In the genomic region with DNA sequence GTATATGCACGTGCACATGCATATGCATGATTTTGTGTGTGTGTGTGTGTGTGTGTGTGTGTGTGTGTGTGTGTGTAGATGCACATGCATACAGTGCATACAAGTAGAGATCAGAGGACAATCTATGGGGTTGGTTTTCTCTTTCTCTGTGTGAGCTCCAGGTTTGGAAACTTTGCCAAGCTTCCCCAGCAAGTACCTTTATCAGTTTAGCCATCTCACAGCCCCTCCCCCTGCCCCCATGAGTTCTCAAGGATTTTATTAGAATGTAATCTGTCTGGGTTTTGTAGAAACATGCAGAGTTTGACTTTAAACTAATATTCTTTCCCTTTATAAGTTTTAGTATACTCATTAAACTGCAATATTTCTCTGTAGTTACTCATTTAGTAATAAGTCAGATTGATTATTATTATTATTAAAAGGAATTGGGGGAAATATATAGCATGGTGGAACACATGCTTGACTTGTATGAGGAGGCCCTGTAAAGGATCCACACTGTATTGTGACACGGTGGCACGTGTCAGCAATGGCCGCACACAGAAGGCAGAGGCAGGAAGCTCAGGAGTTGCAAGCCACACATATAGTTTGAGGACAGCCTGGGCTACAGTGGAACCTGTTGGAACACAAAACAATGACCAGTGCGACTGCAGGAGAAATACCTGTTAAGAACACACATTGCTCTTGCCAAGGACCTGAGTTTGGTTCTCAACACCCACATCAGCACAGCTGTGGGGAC, we compare ENCODE assay signal across 12 mouse cellular contexts. TPM values are rescaled to one million over a fixed set of nuclear protein-coding genes. Genes with fewer than 3 reads are reported as not detected.
DNase-seq lines count a peak whose midpoint lies in the region; ATAC-seq and TF ChIP-seq lines count a peak whose summit lies in the region.
"Had no signal": no experiment of that assay in that cellular context is flagged by ENCODE, and none has a peak within 500 bp of the region (broad histone marks: within the 10 kb centered on the region; RNA-seq: fewer than 3 reads in every experiment).

No protein-coding gene starts in this region.

- H3K9ac ChIP-seq in embryonic facial prominence, embryonic 13.5 days: no peak overlapping the region
- H3K9ac ChIP-seq in midbrain, embryonic 16.5 days (ENCODE audit: low read depth, low read length): no peak overlapping the region
- H3K9ac ChIP-seq in midbrain, embryonic 13.5 days (replicated peaks): no peak overlapping the region
- H3K9ac ChIP-seq in stomach, embryonic 15.5 days: no peak overlapping the region

- no peak for TF ChIP-seq CTCF in layer of hippocampus, adult 2 months (conservative IDR thresholded peaks at IDR 0.05)

- H3K36me3 ChIP-seq in embryonic facial prominence, embryonic 13.5 days: peaks cover 35% of the 10 kb centered on the region
- H3K36me3 ChIP-seq in embryonic facial prominence, embryonic 10.5 days (replicated peaks): peaks cover 39% of the 10 kb centered on the region
- peaks cover 18% of the 10 kb centered on the region for H3K36me3 ChIP-seq in midbrain, embryonic 16.5 days (ENCODE audit: control insufficient read depth, insufficient read depth, low read length)
- peaks cover 41% of the 10 kb centered on the region for H3K36me3 ChIP-seq in midbrain, embryonic 13.5 days
- H3K36me3 ChIP-seq in stomach, embryonic 15.5 days: peaks cover 20% of the 10 kb centered on the region

- H3K9me3 ChIP-seq in embryonic facial prominence, embryonic 13.5 days: peaks cover 7% of the 10 kb centered on the region; the same call in 1 of the 2 replicates
- H3K9me3 ChIP-seq in embryonic facial prominence, embryonic 10.5 days: peaks cover 5% of the 10 kb centered on the region; the same call in 1 of the 2 replicates
- no peaks in the 10 kb centered on the region; the same call in 1 of the 2 replicates for H3K9me3 ChIP-seq in midbrain, embryonic 16.5 days (replicated peaks; ENCODE audit: control insufficient read depth, low read length, poor library complexity, severe bottlenecking)
- peaks cover 6% of the 10 kb centered on the region; the same call in 1 of the 2 replicates for H3K9me3 ChIP-seq in midbrain, embryonic 13.5 days
- H3K9me3 ChIP-seq in stomach, embryonic 15.5 days: no peaks in the 10 kb centered on the region

- H3K27me3 ChIP-seq in embryonic facial prominence, embryonic 13.5 days: no peaks in the 10 kb centered on the region
- H3K27me3 ChIP-seq in embryonic facial prominence, embryonic 10.5 days (replicated peaks; ENCODE audit: low read depth, poor library complexity, severe bottlenecking): no peaks in the 10 kb centered on the region
- H3K27me3 ChIP-seq in midbrain, embryonic 16.5 days (ENCODE audit: control insufficient read depth, insufficient read depth, low read depth, low read length): no peaks in the 10 kb centered on the region
- H3K27me3 ChIP-seq in midbrain, embryonic 13.5 days: no peaks in the 10 kb centered on the region
- no peaks in the 10 kb centered on the region for H3K27me3 ChIP-seq in stomach, embryonic 15.5 days (replicated peaks)

- no peak overlapping the region for H3K4me3 ChIP-seq in embryonic facial prominence, embryonic 13.5 days
- H3K4me3 ChIP-seq in embryonic facial prominence, embryonic 10.5 days: no peak overlapping the region
- no peak overlapping the region for H3K4me3 ChIP-seq in layer of hippocampus, adult 2 months
- H3K4me3 ChIP-seq in midbrain, embryonic 16.5 days (ENCODE audit: low read depth, low read length): no peak overlapping the region
- H3K4me3 ChIP-seq in midbrain, embryonic 13.5 days (replicated peaks): no peak overlapping the region
- H3K4me3 ChIP-seq in stomach, embryonic 15.5 days (replicated peaks): no peak overlapping the region

- no peak overlapping the region for H3K4me2 ChIP-seq in embryonic facial prominence, embryonic 13.5 days
- no peak overlapping the region for H3K4me2 ChIP-seq in midbrain, embryonic 16.5 days (ENCODE audit: low read length)
- no peak overlapping the region for H3K4me2 ChIP-seq in midbrain, embryonic 13.5 days (replicated peaks)
- H3K4me2 ChIP-seq in stomach, embryonic 15.5 days: no peak overlapping the region

- H3K27ac ChIP-seq in embryonic facial prominence, embryonic 13.5 days: peak overlapping the region; percentile 79
- H3K27ac ChIP-seq in embryonic facial prominence, embryonic 10.5 days (replicated peaks): no peak overlapping the region
- peak overlapping the region; percentile 74; the same call in 1 of the 2 replicates for H3K27ac ChIP-seq in layer of hippocampus, adult 2 months
- no peak overlapping the region; the same call in 1 of the 2 replicates for H3K27ac ChIP-seq in midbrain, embryonic 16.5 days (ENCODE audit: low read length)
- H3K27ac ChIP-seq in midbrain, embryonic 13.5 days: no peak overlapping the region; the same call in 1 of the 2 replicates
- H3K27ac ChIP-seq in stomach, embryonic 15.5 days: peak overlapping the region; percentile 74

- WGBS in embryonic facial prominence, embryonic 13.5 days: 89% methylated on average over 5 of the region's 5 CpGs
- 92% methylated on average over 5 of the region's 5 CpGs for WGBS in embryonic facial prominence, embryonic 10.5 days
- WGBS in midbrain, embryonic 16.5 days: 92% methylated on average over 5 of the region's 5 CpGs
- 93% methylated on average over 5 of the region's 5 CpGs for WGBS in midbrain, embryonic 13.5 days
- 76% methylated on average over 5 of the region's 5 CpGs for WGBS in stomach, embryonic 15.5 days

- H3K4me1 ChIP-seq in embryonic facial prominence, embryonic 13.5 days: peaks cover 22% of the 10 kb centered on the region
- peaks cover 5% of the 10 kb centered on the region; the same call in 1 of the 2 replicates for H3K4me1 ChIP-seq in embryonic facial prominence, embryonic 10.5 days
- peaks cover 2% of the 10 kb centered on the region; the same call in 1 of the 2 replicates for H3K4me1 ChIP-seq in midbrain, embryonic 16.5 days (ENCODE audit: control insufficient read depth, insufficient read depth, low read length)
- H3K4me1 ChIP-seq in midbrain, embryonic 13.5 days (replicated peaks): peaks cover 11% of the 10 kb centered on the region
- H3K4me1 ChIP-seq in stomach, embryonic 15.5 days: peaks cover 16% of the 10 kb centered on the region

- ATAC-seq in embryonic facial prominence, embryonic 13.5 days (ENCODE audit: insufficient number of reproducible peaks, insufficient read depth, low FRiP score, low TSS enrichment, low read depth): no peak
- ATAC-seq in midbrain, embryonic 16.5 days: peak; percentile 34; the same call in 1 of the 2 replicates
- no peak for ATAC-seq in midbrain, embryonic 13.5 days
- no peak for ATAC-seq in stomach, embryonic 15.5 days (ENCODE audit: insufficient read depth, low FRiP score, low read depth)

- DNase-seq in embryonic facial prominence, embryonic 10.5 days (ENCODE audit: low spot score): no peak
- no peak for DNase-seq in layer of hippocampus, adult 2 months (ENCODE audit: low spot score in 2 of 2)
- DNase-seq in layer of hippocampus, postnatal 14 days (ENCODE audit: low spot score in 2 of 2): no peak
- no peak for DNase-seq in adrenal gland, postnatal 4 days (ENCODE audit: low spot score in 2 of 2)
- DNase-seq: cerebellum, adult 11 months; gastrocnemius, postnatal 25 days; kidney, postnatal 36 days; thymus, postnatal 14 days had no signal

RNA-seq across cellular contexts. Expression of gene Calm1, which starts 12.4 kb away (rescaled TPM):
- 1,351 and 1,423 TPM in 2 replicates for polyA plus RNA-seq in embryonic facial prominence, embryonic 13.5 days (2015; fragmentation: Nextera tagmentation; extraction: Ambion mirVana)
- polyA plus RNA-seq in embryonic facial prominence, embryonic 10.5 days (2016; fragmentation: Nextera tagmentation; extraction: Ambion mirVana): 1,151 and 1,166 TPM in 2 replicates
- total RNA-seq in layer of hippocampus, adult 2 months (2021): 1,000 to 10,000 TPM; 2,009 to 2,049 TPM
- total RNA-seq in layer of hippocampus, postnatal 14 days (2021): 1,000 to 10,000 TPM; 1,788 to 1,825 TPM
- 2,757 and 3,016 TPM in 2 replicates for polyA plus RNA-seq in midbrain, embryonic 16.5 days (2015; fragmentation: Nextera tagmentation; extraction: Ambion mirVana)
- 2,058 and 2,203 TPM in 2 replicates for polyA plus RNA-seq in midbrain, embryonic 13.5 days (2015; fragmentation: Nextera tagmentation; extraction: Ambion mirVana)
- polyA plus RNA-seq in stomach, embryonic 15.5 days (2015; fragmentation: Nextera tagmentation; extraction: Ambion mirVana): 1,764 and 1,796 TPM in 2 replicates
- total RNA-seq in adrenal gland, postnatal 4 days (2021): 100 to 1,000 TPM; 373 to 429 TPM

RNA-seq across cellular contexts. Expression of gene Nrde2, which starts 52.2 kb away (rescaled TPM):
- 14.9 and 15.2 TPM in 2 replicates for polyA plus RNA-seq in embryonic facial prominence, embryonic 13.5 days (2015; fragmentation: Nextera tagmentation; extraction: Ambion mirVana)
- 16.0 and 16.2 TPM in 2 replicates for polyA plus RNA-seq in embryonic facial prominence, embryonic 10.5 days (2016; fragmentation: Nextera tagmentation; extraction: Ambion mirVana)
- 10 to 100 TPM; 23.8 to 24.3 TPM for total RNA-seq in layer of hippocampus, adult 2 months (2021)
- 10 to 100 TPM; 19.3 to 21.0 TPM for total RNA-seq in layer of hippocampus, postnatal 14 days (2021)
- polyA plus RNA-seq in midbrain, embryonic 16.5 days (2015; fragmentation: Nextera tagmentation; extraction: Ambion mirVana): 11.7 and 12.7 TPM in 2 replicates
- 14.2 and 14.3 TPM in 2 replicates for polyA plus RNA-seq in midbrain, embryonic 13.5 days (2015; fragmentation: Nextera tagmentation; extraction: Ambion mirVana)
- 10.3 and 12.2 TPM in 2 replicates for polyA plus RNA-seq in stomach, embryonic 15.5 days (2015; fragmentation: Nextera tagmentation; extraction: Ambion mirVana)
- total RNA-seq in adrenal gland, postnatal 4 days (2021): 10 to 100 TPM; 30.7 to 32.5 TPM

Comparison
In these comparisons a context has a peak if more than half of its experiments do, and no peak if none do; other contexts are left out.
1. H3K27ac ChIP-seq: peak in embryonic facial prominence, embryonic 13.5 days (single experiment), layer of hippocampus, adult 2 months (single experiment) and stomach, embryonic 15.5 days (single experiment); none in embryonic facial prominence, embryonic 10.5 days (single experiment), midbrain, embryonic 16.5 days (single experiment) and midbrain, embryonic 13.5 days (single experiment).